Mouse (Mus musculus): Measurements from ENCODE around the gene Defb20.

- TF ChIP-seq POLR2A (IDR thresholded peaks at IDR 0.05; ENCODE audit: borderline replicate concordance, insufficient read depth, low read length) (no peak), CTCF (IDR thresholded peaks at IDR 0.05; ENCODE audit: borderline replicate concordance, insufficient read depth, low read depth, low read length) (no peak)
Observed at GRCm38 (mm10) chr2:152459241-152459640, 17.6 kb upstream of the Defb20 start.

All from cerebellum, adult 2 months (tissue).